Mouse (Mus musculus): ENCODE results near the gene Asic2.

DNA sequence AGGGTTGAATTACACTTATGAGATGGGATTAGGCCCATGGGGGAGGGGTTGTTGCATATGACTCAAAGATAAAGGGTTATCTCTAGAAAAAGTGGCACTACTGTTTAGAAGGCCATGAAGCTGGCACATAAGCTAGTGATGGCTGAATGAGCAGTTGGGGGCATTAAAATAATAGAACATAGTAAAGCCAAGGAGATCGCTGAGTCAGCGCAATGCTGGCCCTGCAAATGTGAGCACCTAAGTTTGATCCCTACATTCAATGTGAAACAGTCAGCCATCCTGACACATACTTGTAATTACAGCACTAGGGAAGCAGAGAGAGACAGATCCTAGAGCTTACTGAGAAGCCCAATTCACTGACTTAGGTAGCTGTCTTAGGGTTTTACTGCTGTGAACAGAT, 562.3 kb downstream of the Asic2 start:
- no peak for TF ChIP-seq POLR2A (IDR thresholded peaks at IDR 0.05; ENCODE audit: borderline replicate concordance, insufficient read depth, low read length)
- TF ChIP-seq CTCF (IDR thresholded peaks at IDR 0.05; ENCODE audit: borderline replicate concordance, insufficient read depth, low read depth, low read length), result no peak
